Mouse (Mus musculus): ENCODE measurements around the gene Smim1. TPM values are rescaled to one million over a fixed set of nuclear protein-coding genes. Genes with fewer than 3 reads are reported as not detected.

Smim1 gene
- polyA plus RNA-seq, 1 experiment: 26.4 TPM

- Histone ChIP-seq H3K4me3 (ENCODE audit: insufficient read depth, low read length) (no peak overlapping the region), H3K4me1 (ENCODE audit: control insufficient read depth, insufficient read depth, low read length) (no peaks in the 10 kb centered on the region; the same call in 1 of the 2 replicates), H3K27ac (ENCODE audit: insufficient read depth, low read length) (no peak overlapping the region)
- TF ChIP-seq CTCF (IDR thresholded peaks at IDR 0.05; ENCODE audit: borderline replicate concordance, insufficient read depth, low read length) (no peak), POLR2A (IDR thresholded peaks at IDR 0.05; ENCODE audit: low read depth, low read length) (no peak)
Measured at GRCm38 (mm10) chr4:154022844-154023243, 3.2 kb downstream of the Smim1 start.

GRCm38 (mm10) chr4:154022407-154022806 lies 3.6 kb downstream of the Smim1 start:
- no peaks in the 10 kb centered on the region; the same call in 1 of the 2 replicates for H3K4me1 ChIP-seq (ENCODE audit: control insufficient read depth, insufficient read depth, low read length)
- no peak for TF ChIP-seq POLR2A (IDR thresholded peaks at IDR 0.05; ENCODE audit: low read depth, low read length)
- TF ChIP-seq CTCF (IDR thresholded peaks at IDR 0.05; ENCODE audit: borderline replicate concordance, insufficient read depth, low read length): no peak
- H3K4me3 ChIP-seq (ENCODE audit: insufficient read depth, low read length): no peak overlapping the region
- H3K27ac ChIP-seq (ENCODE audit: insufficient read depth, low read length): 0 out of 2 replicates have a peak overlapping the region, but pooled peaks have one; percentile 13

- Histone ChIP-seq H3K4me3 (ENCODE audit: insufficient read depth, low read length) (no peak overlapping the region), H3K4me1 (ENCODE audit: control insufficient read depth, insufficient read depth, low read length) (no peaks in the 10 kb centered on the region; the same call in 1 of the 2 replicates), H3K27ac (ENCODE audit: insufficient read depth, low read length) (no peak overlapping the region)
- TF ChIP-seq CTCF (IDR thresholded peaks at IDR 0.05; ENCODE audit: borderline replicate concordance, insufficient read depth, low read length): no peak
- 0 out of 2 replicates have a peak, but pooled peaks have one; percentile 18 for TF ChIP-seq POLR2A (IDR thresholded peaks at IDR 0.05; ENCODE audit: low read depth, low read length)
Measured at GRCm38 (mm10) chr4:154021432-154021831, 4.6 kb downstream of the Smim1 start.

- no peaks in the 10 kb centered on the region; the same call in 1 of the 2 replicates for H3K4me1 ChIP-seq (ENCODE audit: control insufficient read depth, insufficient read depth, low read length)
- TF ChIP-seq CTCF (IDR thresholded peaks at IDR 0.05; ENCODE audit: borderline replicate concordance, insufficient read depth, low read length) (peak; percentile 74; the same call in 1 of the 2 replicates), POLR2A (IDR thresholded peaks at IDR 0.05; ENCODE audit: low read depth, low read length) (0 out of 2 replicates have a peak, but pooled peaks have one; percentile 31)
- H3K27ac ChIP-seq (ENCODE audit: insufficient read depth, low read length): no peak overlapping the region
- no peak overlapping the region for H3K4me3 ChIP-seq (ENCODE audit: insufficient read depth, low read length)
Measured at GRCm38 (mm10) chr4:154019571-154019970, 6.5 kb downstream of the Smim1 start.

- Histone ChIP-seq H3K4me1 (ENCODE audit: control insufficient read depth, insufficient read depth, low read length) (peaks cover 7% of the 10 kb centered on the region), H3K4me3 (ENCODE audit: insufficient read depth, low read length) (no peak overlapping the region), H3K27ac (ENCODE audit: insufficient read depth, low read length) (no peak overlapping the region)
- TF ChIP-seq CTCF (IDR thresholded peaks at IDR 0.05; ENCODE audit: borderline replicate concordance, insufficient read depth, low read length): no peak
- TF ChIP-seq POLR2A (IDR thresholded peaks at IDR 0.05; ENCODE audit: low read depth, low read length): no peak
Measured at GRCm38 (mm10) chr4:154015476-154015875, 10.6 kb downstream of the Smim1 start.

- TF ChIP-seq POLR2A (IDR thresholded peaks at IDR 0.05; ENCODE audit: low read depth, low read length): no peak
- TF ChIP-seq CTCF (IDR thresholded peaks at IDR 0.05; ENCODE audit: borderline replicate concordance, insufficient read depth, low read length): no peak
- peaks cover 7% of the 10 kb centered on the region for H3K4me1 ChIP-seq (ENCODE audit: control insufficient read depth, insufficient read depth, low read length)
Measured at GRCm38 (mm10) chr4:154012132-154012882, 13.7 kb downstream of the Smim1 start.

GRCm38 (mm10) chr4:154011646-154012089 lies 14.4 kb downstream of the Smim1 start, which contains the start of gene Lrrc47:
Lrrc47 (plus strand) TSS chr4:154011731.
- peaks cover 7% of the 10 kb centered on the region for H3K4me1 ChIP-seq (ENCODE audit: control insufficient read depth, insufficient read depth, low read length)
- TF ChIP-seq CTCF (IDR thresholded peaks at IDR 0.05; ENCODE audit: borderline replicate concordance, insufficient read depth, low read length) (no peak), POLR2A (IDR thresholded peaks at IDR 0.05; ENCODE audit: low read depth, low read length) (peak; percentile 83; the same call in 1 of the 2 replicates)
- peak within 1 kb of the TSS; percentile 98 for H3K4me3 ChIP-seq (ENCODE audit: insufficient read depth, low read length)
- no peak within 1 kb of the TSS for H3K27ac ChIP-seq (ENCODE audit: insufficient read depth, low read length)

More at GRCm38 (mm10) chr4:154012132-154012882, 13.7 kb downstream of the Smim1 start:
- Histone ChIP-seq H3K27ac (ENCODE audit: insufficient read depth, low read length) (no peak overlapping the region), H3K4me3 (ENCODE audit: insufficient read depth, low read length) (peak overlapping the region; percentile 98)

GRCm38 (mm10) chr4:154010907-154011645 lies 15.0 kb downstream of the Smim1 start:
- H3K4me3 ChIP-seq (ENCODE audit: insufficient read depth, low read length): peak overlapping the region; percentile 98
- H3K4me1 ChIP-seq (ENCODE audit: control insufficient read depth, insufficient read depth, low read length): peaks cover 7% of the 10 kb centered on the region
- TF ChIP-seq POLR2A (IDR thresholded peaks at IDR 0.05; ENCODE audit: low read depth, low read length): no peak; the same call in 1 of the 2 replicates
- TF ChIP-seq CTCF (IDR thresholded peaks at IDR 0.05; ENCODE audit: borderline replicate concordance, insufficient read depth, low read length): no peak
- H3K27ac ChIP-seq (ENCODE audit: insufficient read depth, low read length): no peak overlapping the region

- Histone ChIP-seq H3K4me1 (ENCODE audit: control insufficient read depth, insufficient read depth, low read length) (no peaks in the 10 kb centered on the region), H3K27ac (ENCODE audit: insufficient read depth, low read length) (no peak overlapping the region), H3K4me3 (ENCODE audit: insufficient read depth, low read length) (no peak overlapping the region)
- TF ChIP-seq CTCF (IDR thresholded peaks at IDR 0.05; ENCODE audit: borderline replicate concordance, insufficient read depth, low read length) (no peak), POLR2A (IDR thresholded peaks at IDR 0.05; ENCODE audit: low read depth, low read length) (no peak)
Measured at GRCm38 (mm10) chr4:154007759-154008158, 18.3 kb downstream of the Smim1 start.
